Mouse (Mus musculus): ENCODE measurements around the gene Mroh3. TPM values are rescaled to one million over a fixed set of nuclear protein-coding genes. Genes with fewer than 3 reads are reported as not detected.

Gene Mroh3
- total RNA-seq, 2 experiments from 2014 or later: 0.86 to 2.0 TPM

- DNase-seq (ENCODE audit: extremely low spot score in 1 of 2, low spot score in 1 of 2): no peak
These were observed 17.6 kb upstream of the Mroh3 start for GRCm38 (mm10) chr1:136230201-136230600.

- no peak for DNase-seq (ENCODE audit: extremely low spot score in 1 of 2, low spot score in 1 of 2)
These were observed 16.4 kb upstream of the Mroh3 start for GRCm38 (mm10) chr1:136229040-136229373.

GRCm38 (mm10) chr1:136228328-136229039 is 15.9 kb upstream of the Mroh3 start:
- DNase-seq (ENCODE audit: extremely low spot score in 1 of 2, low spot score in 1 of 2): no peak

GRCm38 (mm10) chr1:136227870-136228269 is 15.2 kb upstream of the Mroh3 start:
- no peak for DNase-seq (ENCODE audit: extremely low spot score in 1 of 2, low spot score in 1 of 2)

- no peak for DNase-seq (ENCODE audit: extremely low spot score in 1 of 2, low spot score in 1 of 2)
These were observed 14.0 kb upstream of the Mroh3 start for GRCm38 (mm10) chr1:136226626-136227025.

GRCm38 (mm10) chr1:136225846-136226245 is 13.2 kb upstream of the Mroh3 start:
- no peak for DNase-seq (ENCODE audit: extremely low spot score in 1 of 2, low spot score in 1 of 2)

- DNase-seq (ENCODE audit: extremely low spot score in 1 of 2, low spot score in 1 of 2): no peak
These were observed 11.2 kb upstream of the Mroh3 start for GRCm38 (mm10) chr1:136223758-136224342.

- no peak for DNase-seq (ENCODE audit: extremely low spot score in 1 of 2, low spot score in 1 of 2)
These were observed 9.8 kb upstream of the Mroh3 start for GRCm38 (mm10) chr1:136222386-136222785.

- DNase-seq (ENCODE audit: extremely low spot score in 1 of 2, low spot score in 1 of 2): no peak
These were observed 7.6 kb upstream of the Mroh3 start for GRCm38 (mm10) chr1:136220037-136220871.

GRCm38 (mm10) chr1:136214304-136214703 is 1.7 kb upstream of the Mroh3 start:
- DNase-seq (ENCODE audit: extremely low spot score in 1 of 2, low spot score in 1 of 2): no peak

GRCm38 (mm10) chr1:136190033-136190432 is 22.6 kb downstream of the Mroh3 start:
- no peak for DNase-seq (ENCODE audit: extremely low spot score in 1 of 2, low spot score in 1 of 2)

GRCm38 (mm10) chr1:136179511-136180001 is 33.1 kb downstream of the Mroh3 start:
- DNase-seq (ENCODE audit: extremely low spot score in 1 of 2, low spot score in 1 of 2): no peak

- DNase-seq (ENCODE audit: extremely low spot score in 1 of 2, low spot score in 1 of 2): no peak
These were observed 33.9 kb downstream of the Mroh3 start for GRCm38 (mm10) chr1:136178741-136179140.

- DNase-seq (ENCODE audit: extremely low spot score in 1 of 2, low spot score in 1 of 2): no peak
These were observed 35.5 kb downstream of the Mroh3 start for GRCm38 (mm10) chr1:136177085-136177484.

- peak in 1 of 2 experiments; percentile 60 for DNase-seq (ENCODE audit: extremely low spot score in 1 of 2, low spot score in 1 of 2)
These were observed 37.4 kb downstream of the Mroh3 start for GRCm38 (mm10) chr1:136175183-136175582.

GRCm38 (mm10) chr1:136174101-136174606 is 38.5 kb downstream of the Mroh3 start:
- no peak for DNase-seq (ENCODE audit: extremely low spot score in 1 of 2, low spot score in 1 of 2)

GRCm38 (mm10) chr1:136172696-136173095 is 39.9 kb downstream of the Mroh3 start:
- DNase-seq (ENCODE audit: extremely low spot score in 1 of 2, low spot score in 1 of 2): no peak

GRCm38 (mm10) chr1:136170109-136170508 is 42.5 kb downstream of the Mroh3 start:
- peak in 1 of 2 experiments; percentile 70 for DNase-seq (ENCODE audit: extremely low spot score in 1 of 2, low spot score in 1 of 2)

GRCm38 (mm10) chr1:136167657-136168056 is 45.0 kb downstream of the Mroh3 start:
- peak in 1 of 2 experiments; percentile 32 for DNase-seq (ENCODE audit: extremely low spot score in 1 of 2, low spot score in 1 of 2)

- DNase-seq (ENCODE audit: extremely low spot score in 1 of 2, low spot score in 1 of 2): no peak
These were observed 47.2 kb downstream of the Mroh3 start for GRCm38 (mm10) chr1:136165436-136165835.

GRCm38 (mm10) chr1:136161333-136161921 is 51.2 kb downstream of the Mroh3 start:
- no peak for DNase-seq (ENCODE audit: extremely low spot score in 1 of 2, low spot score in 1 of 2)

Data from layer of hippocampus, postnatal 25 days (tissue).